Mouse (Mus musculus) liver, adult 2 months (tissue): ENCODE data around the gene Sept7. TPM values are rescaled to one million over a fixed set of nuclear protein-coding genes. Genes with fewer than 3 reads are reported as not detected.
"Not testable (repeated sequence)": the region's sequence is repeated elsewhere in the genome, so short reads cannot be mapped to it uniquely, and the experiment has no call there.

Source experiments
- DNase-seq: peaks from one replicate; pipeline ENCODE4 v3.0.0-alpha.2; 2011; ENCODE audit warnings: low read depth, low spot score; ENCODE audit errors: extremely low read depth
- H3K27ac ChIP-seq: fragments of 200-500 bp; replicated peaks from 2 replicates; pipeline ENCODE4 v1.5.1; 2012; ENCODE audit warnings: low read depth, mild to moderate bottlenecking, control low read depth, inconsistent platforms, low read length; ENCODE audit not compliant: insufficient read depth
- H3K27me3 ChIP-seq: fragments of 200-500 bp; 2 replicates; pipeline ENCODE4 v1.6.1; 2012; ENCODE audit warnings: mild to moderate bottlenecking, moderate library complexity, low read length, inconsistent platforms; ENCODE audit not compliant: control insufficient read depth, insufficient read depth
- H3K36me3 ChIP-seq: fragments of 200-500 bp; 2 replicates; pipeline ENCODE4 v1.6.1; 2012; ENCODE audit warnings: low read length, inconsistent platforms; ENCODE audit not compliant: control insufficient read depth, insufficient read depth
- H3K4me1 ChIP-seq: fragments of 200-500 bp; 2 replicates; pipeline ENCODE4 v1.6.1; 2011; ENCODE audit warnings: low read length; ENCODE audit not compliant: control insufficient read depth, insufficient read depth
- H3K4me3 ChIP-seq: fragments of 200-500 bp; 2 replicates; pipeline ENCODE4 v1.5.1; 2011; ENCODE audit warnings: low read depth, mild to moderate bottlenecking, control low read depth, low read length, moderate library complexity; ENCODE audit not compliant: insufficient read depth
- H3K79me2 ChIP-seq: fragments of 200-500 bp; 2 replicates; pipeline ENCODE4 v1.6.1; 2012; ENCODE audit warnings: inconsistent platforms, mild to moderate bottlenecking, low read length, moderate library complexity; ENCODE audit not compliant: control insufficient read depth, insufficient read depth
- H3K9ac ChIP-seq: fragments of 200-500 bp; 2 replicates; pipeline ENCODE4 v1.6.1; 2012; ENCODE audit warnings: low read depth, mild to moderate bottlenecking, control low read depth, inconsistent platforms, low read length
- CTCF ChIP-seq: fragments of 200-500 bp; IDR thresholded peaks from 2 replicates; pipeline ENCODE4 v1.5.1; 2011; ENCODE audit warnings: low read depth, low read length, control low read depth
- POLR2A ChIP-seq: fragments of 200-500 bp; IDR thresholded peaks from 2 replicates; pipeline ENCODE4 v1.6.1; 2011; ENCODE audit warnings: low read length, control low read depth; ENCODE audit not compliant: insufficient read depth; ENCODE audit errors: extremely low read depth
- WGBS: fragments of 180-500 bp; shearing (Covaris S2); methylation state at CpG from one replicate; pipeline ENCODE4 v1.1.7; 2018; 5-methylcytosine and 5-hydroxymethylcytosine counted together
- polyA plus RNA-seq: library from polyadenylated mRNA; depleted of rRNA; stranded (reverse); fragments of >200 nt; gene quantifications from 2 replicates; pipeline ENCODE4 v1.2.3, GENCODE M21; 2012
- total RNA-seq: library from RNA; depleted of rRNA; stranded (reverse); fragments of >200 nt; gene quantifications from 2 replicates; pipeline ENCODE4 v1.2.3, GENCODE M21; 2014

Sept7 gene
- total and polyA plus RNA-seq, 2 experiments, result 3.3 to 56.5 TPM

- DNase-seq, result no peak
- 82% methylated on average over 3 of the region's 3 CpGs for WGBS
- TF ChIP-seq CTCF, result no peak
- no peak for TF ChIP-seq POLR2A
Measured at GRCm38 (mm10) chr9:25241065-25241464, 11.2 kb upstream of the Sept7 start.

DNA sequence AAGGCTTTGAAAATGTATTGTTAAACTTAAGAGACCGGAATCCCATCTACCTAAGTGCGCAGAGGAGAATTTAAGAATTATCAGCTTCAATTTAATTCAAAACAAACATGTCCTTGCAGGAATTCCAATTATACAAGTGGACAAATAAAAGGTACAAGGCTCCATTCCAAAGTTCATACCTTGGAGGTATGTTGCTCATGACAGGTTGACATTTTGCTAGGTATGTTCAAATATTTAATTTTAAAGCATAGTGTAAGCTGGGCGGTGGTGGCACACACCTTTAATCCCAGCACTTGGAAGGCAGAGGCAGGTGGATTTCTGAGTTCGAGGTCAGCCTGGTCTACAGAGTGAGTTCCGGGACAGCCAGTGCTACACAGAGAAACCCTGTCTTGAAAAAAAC is 10.5 kb upstream of the Sept7 start:
- H3K4me3 ChIP-seq, H3K9ac ChIP-seq, H3K36me3 ChIP-seq, H3K27me3 ChIP-seq, H3K79me2 ChIP-seq, H3K27ac ChIP-seq, H3K4me1 ChIP-seq, DNase-seq: not testable (repeated sequence)
- WGBS, result 81% methylated on average over 5 of the region's 5 CpGs

More at GRCm38 (mm10) chr9:25241065-25241464, 11.2 kb upstream of the Sept7 start:
- Histone ChIP-seq H3K27me3 (no peaks in the 10 kb centered on the region), H3K36me3 (no peaks in the 10 kb centered on the region), H3K79me2 (no peaks in the 10 kb centered on the region), H3K4me1 (no peaks in the 10 kb centered on the region), H3K27ac (no peak overlapping the region), H3K9ac (no peak overlapping the region), H3K4me3 (no peak overlapping the region)

- no peak overlapping the region for H3K9ac ChIP-seq
- H3K79me2 ChIP-seq, result no peaks in the 10 kb centered on the region
- H3K4me3 ChIP-seq, result no peak overlapping the region
- 93% methylated on average over 3 of the region's 3 CpGs for WGBS
- H3K4me1 ChIP-seq, result no peaks in the 10 kb centered on the region
- no peak overlapping the region for H3K27ac ChIP-seq
- DNase-seq, result no peak
- no peaks in the 10 kb centered on the region for H3K36me3 ChIP-seq
- TF ChIP-seq POLR2A, result no peak
- TF ChIP-seq CTCF, result no peak
- H3K27me3 ChIP-seq, result no peaks in the 10 kb centered on the region
Measured at GRCm38 (mm10) chr9:25242266-25242665, 10.0 kb upstream of the Sept7 start.

GRCm38 (mm10) chr9:25243926-25244657 is 8.1 kb upstream of the Sept7 start:
- Histone ChIP-seq H3K36me3 (no peaks in the 10 kb centered on the region), H3K4me3 (no peak overlapping the region), H3K9ac (no peak overlapping the region), H3K4me1 (no peaks in the 10 kb centered on the region; the same call in 1 of the 2 replicates), H3K27me3 (no peaks in the 10 kb centered on the region), H3K27ac (no peak overlapping the region), H3K79me2 (no peaks in the 10 kb centered on the region)
- WGBS, result 73% methylated on average over 4 of the region's 4 CpGs
- no peak for DNase-seq
- TF ChIP-seq CTCF (no peak), POLR2A (no peak)

DNA sequence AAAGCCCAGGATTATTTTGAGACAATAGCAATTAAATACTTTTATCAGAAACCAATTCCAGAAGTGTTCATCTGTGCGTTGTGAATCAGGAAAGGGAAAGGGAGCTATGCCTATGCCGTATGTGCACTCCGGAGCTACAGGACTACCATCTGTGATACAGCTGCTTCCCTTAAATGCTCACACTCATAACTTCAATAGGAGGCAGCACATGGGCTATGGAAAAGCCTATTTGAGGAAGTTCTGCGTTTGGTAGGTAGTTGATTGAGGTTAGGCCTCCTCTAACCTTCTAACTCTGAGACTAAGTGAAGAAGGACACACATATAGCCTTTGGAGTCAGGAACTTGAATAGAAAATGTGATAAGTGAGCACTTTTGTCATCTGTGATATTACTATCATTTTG is 7.1 kb upstream of the Sept7 start:
- H3K36me3 ChIP-seq, result no peaks in the 10 kb centered on the region
- H3K4me1 ChIP-seq, result no peaks in the 10 kb centered on the region; the same call in 1 of the 2 replicates
- H3K27me3 ChIP-seq, result no peaks in the 10 kb centered on the region
- no peak for DNase-seq
- H3K79me2 ChIP-seq, result no peaks in the 10 kb centered on the region
- H3K27ac ChIP-seq, result no peak overlapping the region
- no peak overlapping the region for H3K4me3 ChIP-seq
- WGBS, result 87% methylated on average over 4 of the region's 4 CpGs
- no peak for TF ChIP-seq CTCF
- TF ChIP-seq POLR2A, result no peak
- no peak overlapping the region for H3K9ac ChIP-seq

DNA sequence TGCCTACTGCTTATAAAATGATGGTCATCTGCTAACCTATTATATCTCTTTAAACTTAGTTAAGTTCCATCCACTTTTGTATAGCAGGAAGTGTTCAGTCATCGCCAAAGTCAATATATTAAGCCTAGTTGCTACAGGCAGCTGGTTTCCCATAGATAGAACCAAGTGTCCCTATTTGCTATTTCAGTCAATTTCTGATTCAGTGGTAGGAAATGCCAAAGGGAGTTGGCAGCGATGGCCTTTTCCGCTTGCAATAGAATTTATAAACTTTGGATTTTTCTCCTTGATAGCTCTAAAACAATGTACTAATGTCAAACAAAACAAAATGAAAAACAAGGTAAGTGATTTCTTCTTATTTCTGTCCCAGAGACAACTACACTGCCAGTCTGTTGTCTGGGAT is 5.7 kb upstream of the Sept7 start:
- no peaks in the 10 kb centered on the region for H3K36me3 ChIP-seq
- no peak for TF ChIP-seq CTCF
- no peak for TF ChIP-seq POLR2A
- peaks cover 4% of the 10 kb centered on the region for H3K4me1 ChIP-seq
- no peaks in the 10 kb centered on the region for H3K79me2 ChIP-seq
- no peak for DNase-seq
- no peaks in the 10 kb centered on the region for H3K27me3 ChIP-seq
- H3K9ac ChIP-seq, result no peak overlapping the region
- 82% methylated on average over 3 of the region's 3 CpGs for WGBS
- no peak overlapping the region for H3K27ac ChIP-seq
- H3K4me3 ChIP-seq, result no peak overlapping the region
